Mouse (Mus musculus): ENCODE measurements around the gene Hrct1.

DNA sequence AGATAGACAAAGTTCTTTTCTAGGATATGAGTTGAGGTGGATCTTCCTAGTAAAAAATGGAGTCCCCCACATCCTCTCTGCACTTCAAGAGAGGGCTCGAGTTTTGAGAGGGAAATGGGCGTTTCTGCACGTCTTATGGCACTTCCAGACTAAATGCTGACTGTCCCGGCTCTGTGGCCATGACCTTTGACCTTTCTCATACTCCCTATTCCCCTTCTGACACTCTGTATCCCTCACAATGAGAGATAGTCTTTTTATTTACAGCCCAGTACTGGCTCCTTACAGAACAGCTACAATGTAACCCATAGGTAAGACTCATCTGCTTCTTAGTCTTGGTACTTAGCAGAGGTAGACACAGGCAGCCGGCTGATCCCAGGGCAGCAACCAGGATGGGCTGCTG is 14.5 kb downstream of the Hrct1 start:
- TF ChIP-seq CTCF (IDR thresholded peaks at IDR 0.05) (no peak), EP300 (IDR thresholded peaks at IDR 0.05) (no peak)
